Mouse (Mus musculus) bone marrow macrophage, adult 2 months (primary cell): ENCODE measurements around the gene Lsm5.
A peak's percentile ranks its signal among the peaks of the same experiment; 100 is the strongest.

ENCODE experiments used
- CTCF ChIP-seq: IDR thresholded peaks from 2 replicates; pipeline ENCODE4 v1.5.1; 2012; ENCODE audit warnings: low read depth, mild to moderate bottlenecking, low read length, moderate library complexity
- POLR2A ChIP-seq: IDR thresholded peaks from 2 replicates; pipeline ENCODE4 v1.6.1; 2012; ENCODE audit warnings: mild to moderate bottlenecking, low read depth, low read length, borderline replicate concordance

- TF ChIP-seq POLR2A (no peak), CTCF (peak; percentile 57)
These were observed 10.2 kb upstream of the Lsm5 start, which contains the start of gene Avl9 for GRCm38 (mm10) chr6:56714574-56715269.
